Comparison of ENCODE assay signal across 8 mouse cellular contexts in genomic region chr4:108781596-108781995, GRCm38 (mm10). TPM values are rescaled to one million over a fixed set of nuclear protein-coding genes. Genes with fewer than 3 reads are reported as not detected.
DNase-seq lines count a peak whose midpoint lies in the region; ATAC-seq and TF ChIP-seq lines count a peak whose summit lies in the region.

No protein-coding gene starts in this region.

- no peak for TF ChIP-seq CTCF in left cerebral cortex, adult 2 months (IDR thresholded peaks at IDR 0.05)
- TF ChIP-seq CTCF in midbrain, postnatal 0 days (IDR thresholded peaks at IDR 0.05), result no peak

- DNase-seq in adrenal gland, adult (ENCODE audit: inconsistent age in 2 of 2, low spot score in 1 of 2), result peak; percentile 20 to 81
- DNase-seq in adrenal gland, adult 8-10 months, result no peak
- DNase-seq in left cerebral cortex, adult 2 months (ENCODE audit: extremely low spot score in 1 of 2, low spot score in 2 of 2), result no peak
- DNase-seq in left cerebral cortex, postnatal 10 days (ENCODE audit: extremely low spot score in 1 of 2, low spot score in 2 of 2), result no peak
- DNase-seq in midbrain, postnatal 0 days (ENCODE audit: low spot score), result no peak
- no peak for DNase-seq in adrenal gland, adult 2 months
- no peak for DNase-seq in spleen, postnatal 14 days (ENCODE audit: low spot score in 2 of 2)

- H3K27me3 ChIP-seq in hindbrain, embryonic 13.5 days, result no peaks in the 10 kb centered on the region
- H3K27me3 ChIP-seq in midbrain, postnatal 0 days (ENCODE audit: insufficient read depth, low read length), result no peaks in the 10 kb centered on the region

- H3K27ac ChIP-seq in left cerebral cortex, adult 2 months, result peak overlapping the region; percentile 88
- H3K27ac ChIP-seq in hindbrain, embryonic 13.5 days, result no peak overlapping the region
- H3K27ac ChIP-seq in midbrain, postnatal 0 days (ENCODE audit: low read depth, low read length), result no peak overlapping the region

- WGBS in hindbrain, embryonic 13.5 days, result 62% methylated on average over 3 of the region's 3 CpGs
- 55% methylated on average over 3 of the region's 3 CpGs for WGBS in midbrain, postnatal 0 days

- ATAC-seq in hindbrain, embryonic 13.5 days (ENCODE audit: low FRiP score), result no peak
- ATAC-seq in midbrain, postnatal 0 days (ENCODE audit: low FRiP score), result no peak

- peak overlapping the region; percentile 62 for H3K4me2 ChIP-seq in hindbrain, embryonic 13.5 days
- H3K4me2 ChIP-seq in midbrain, postnatal 0 days (ENCODE audit: low read depth, low read length, poor library complexity, severe bottlenecking), result peak overlapping the region; percentile 70

- peaks cover 11% of the 10 kb centered on the region for H3K4me1 ChIP-seq in hindbrain, embryonic 13.5 days (replicated peaks)
- no peaks in the 10 kb centered on the region for H3K4me1 ChIP-seq in midbrain, postnatal 0 days (ENCODE audit: insufficient read depth, low read length)

- H3K9ac ChIP-seq in hindbrain, embryonic 13.5 days, result no peak overlapping the region
- H3K9ac ChIP-seq in midbrain, postnatal 0 days (replicated peaks; ENCODE audit: low read length, poor library complexity, severe bottlenecking), result no peak overlapping the region

- no peaks in the 10 kb centered on the region for H3K9me3 ChIP-seq in hindbrain, embryonic 13.5 days
- no peaks in the 10 kb centered on the region for H3K9me3 ChIP-seq in midbrain, postnatal 0 days (ENCODE audit: low read length)

- intact Hi-C loops in left cerebral cortex, adult 2 months (cut with DNase I), result loop anchor here (2.0 kb wide), 1 partner anchor 49 kb away; no protein-coding TSS in a partner anchor
- intact Hi-C loops in left cerebral cortex, postnatal 10 days (cut with DNase I), result no loop called here

- H3K36me3 ChIP-seq in hindbrain, embryonic 13.5 days, result no peaks in the 10 kb centered on the region
- H3K36me3 ChIP-seq in midbrain, postnatal 0 days (ENCODE audit: insufficient read depth, low read length), result no peaks in the 10 kb centered on the region

- H3K4me3 ChIP-seq in left cerebral cortex, adult 2 months, result peak overlapping the region; percentile 65
- peak overlapping the region; percentile 92 for H3K4me3 ChIP-seq in hindbrain, embryonic 13.5 days
- peak overlapping the region; percentile 97 for H3K4me3 ChIP-seq in midbrain, postnatal 0 days (ENCODE audit: low read depth, low read length)

RNA-seq across cellular contexts. Expression of gene Zfyve9, which starts 1.0 kb away (rescaled TPM):
- total RNA-seq in adrenal gland, adult 8-10 months (2022), result 10 to 100 TPM; 29.0 to 35.6 (median 34.1) TPM
- total RNA-seq in left cerebral cortex, adult 2 months (2021), result 10 to 100 TPM; 66.4 to 78.5 TPM
- 10 to 100 TPM; 50.4 to 50.8 TPM for total RNA-seq in left cerebral cortex, postnatal 10 days (2021)
- 6.9 and 7.1 TPM in 2 replicates for polyA plus RNA-seq in hindbrain, embryonic 13.5 days (2015; fragmentation: Nextera tagmentation; extraction: Ambion mirVana)
- total RNA-seq in midbrain, postnatal 0 days (2014; rRNA removed), result 29.9 and 36.0 TPM in 2 replicates
- polyA plus RNA-seq in midbrain, postnatal 0 days (2015; fragmentation: Nextera tagmentation; extraction: Ambion mirVana), result 7.2 and 9.1 TPM in 2 replicates
- total RNA-seq in adrenal gland, adult 2 months (2021), result 10 to 100 TPM; 27.2 to 28.9 TPM
- 4.1 and 4.5 TPM in 2 replicates for polyA plus RNA-seq in adrenal gland, adult 2 months (2012; rRNA removed)

RNA-seq across cellular contexts. Expression of gene Btf3l4, which starts 51.8 kb away (rescaled TPM):
- total RNA-seq in adrenal gland, adult 8-10 months (2022), result 100 to 1,000 TPM; 127 to 133 (median 131) TPM
- total RNA-seq in left cerebral cortex, adult 2 months (2021), result 10 to 100 TPM; 88.9 to 97.3 TPM
- 100 to 1,000 TPM; 101 to 105 TPM for total RNA-seq in left cerebral cortex, postnatal 10 days (2021)
- 218 and 222 TPM in 2 replicates for polyA plus RNA-seq in hindbrain, embryonic 13.5 days (2015; fragmentation: Nextera tagmentation; extraction: Ambion mirVana)
- total RNA-seq in midbrain, postnatal 0 days (2014; rRNA removed), result 101 and 137 TPM in 2 replicates
- polyA plus RNA-seq in midbrain, postnatal 0 days (2015; fragmentation: Nextera tagmentation; extraction: Ambion mirVana), result 156 and 164 TPM in 2 replicates
- 100 to 1,000 TPM; 124 to 146 TPM for total RNA-seq in adrenal gland, adult 2 months (2021)
- polyA plus RNA-seq in adrenal gland, adult 2 months (2012; rRNA removed), result 6.0 and 10.3 TPM in 2 replicates

RNA-seq across cellular contexts. Expression of gene Txndc12, which starts 52.8 kb away (rescaled TPM):
- 10 to 100 TPM; 62.5 to 76.1 (median 70.7) TPM for total RNA-seq in adrenal gland, adult 8-10 months (2022)
- total RNA-seq in left cerebral cortex, adult 2 months (2021), result 10 to 100 TPM; 35.4 to 40.2 TPM
- total RNA-seq in left cerebral cortex, postnatal 10 days (2021), result 10 to 100 TPM; 43.8 to 47.8 TPM
- polyA plus RNA-seq in hindbrain, embryonic 13.5 days (2015; fragmentation: Nextera tagmentation; extraction: Ambion mirVana), result 75.1 and 79.5 TPM in 2 replicates
- 36.1 and 48.5 TPM in 2 replicates for total RNA-seq in midbrain, postnatal 0 days (2014; rRNA removed)
- polyA plus RNA-seq in midbrain, postnatal 0 days (2015; fragmentation: Nextera tagmentation; extraction: Ambion mirVana), result 59.7 and 61.0 TPM in 2 replicates
- total RNA-seq in adrenal gland, adult 2 months (2021), result 10 to 100 TPM; 71.6 to 75.7 TPM
- 6.4 and 10.6 TPM in 2 replicates for polyA plus RNA-seq in adrenal gland, adult 2 months (2012; rRNA removed)

Comparison
In these comparisons a context has a peak if more than half of its experiments do, and no peak if none do; other contexts are left out.
1. DNase-seq: peak in adrenal gland, adult (2 of 2); none in adrenal gland, adult 8-10 months (single experiment), left cerebral cortex, adult 2 months (0 of 2), left cerebral cortex, postnatal 10 days (0 of 2), midbrain, postnatal 0 days (single experiment), adrenal gland, adult 2 months (single experiment) and spleen, postnatal 14 days (0 of 2).
2. Peak in every context shown above with its lines, with median percentiles within 50 percentile points of each other: H3K4me3 ChIP-seq.